ENCODE assay signal across 13 mouse cellular contexts in genomic region chr5:38505435-38505765, GRCm38 (mm10). TPM values are rescaled to one million over a fixed set of nuclear protein-coding genes. Genes with fewer than 3 reads are reported as not detected.
DNase-seq lines count a peak whose midpoint lies in the region; ATAC-seq and TF ChIP-seq lines count a peak whose summit lies in the region.
"Had no signal": no experiment of that assay in that cellular context is flagged by ENCODE, and none has a peak within 500 bp of the region (broad histone marks: within the 10 kb centered on the region; RNA-seq: fewer than 3 reads in every experiment).

No protein-coding gene starts in this region.

- no peaks in the 10 kb centered on the region for H3K4me1 ChIP-seq in lung, embryonic 16.5 days (replicated peaks; ENCODE audit: control insufficient read depth, insufficient read depth, low read length)
- peaks cover 91% of the 10 kb centered on the region for H3K4me1 ChIP-seq in liver, embryonic 13.5 days (replicated peaks)
- no peaks in the 10 kb centered on the region for H3K4me1 ChIP-seq in stomach, postnatal 0 days (replicated peaks; ENCODE audit: control insufficient read depth, insufficient read depth)
- H3K4me1 ChIP-seq: forebrain, embryonic 15.5 days had no signal

- H3K9me3 ChIP-seq in lung, embryonic 16.5 days (ENCODE audit: control insufficient read depth, low read length) = no peaks in the 10 kb centered on the region
- no peaks in the 10 kb centered on the region for H3K9me3 ChIP-seq in liver, embryonic 13.5 days (replicated peaks)
- H3K9me3 ChIP-seq in stomach, postnatal 0 days (ENCODE audit: control insufficient read depth, low read length) = no peaks in the 10 kb centered on the region
- H3K9me3 ChIP-seq: forebrain, embryonic 15.5 days had no signal

- no peaks in the 10 kb centered on the region for H3K36me3 ChIP-seq in lung, embryonic 16.5 days (ENCODE audit: control insufficient read depth, insufficient read depth, low read length)
- H3K36me3 ChIP-seq in liver, embryonic 13.5 days = no peaks in the 10 kb centered on the region
- no peaks in the 10 kb centered on the region for H3K36me3 ChIP-seq in stomach, postnatal 0 days (ENCODE audit: control insufficient read depth, insufficient read depth, low read length)
- H3K36me3 ChIP-seq: forebrain, embryonic 15.5 days had no signal

- peak; percentile 32 for DNase-seq in embryo, embryonic 10.5 days (ENCODE audit: low spot score)
- no peak for DNase-seq in embryo, embryonic 9.5 days (ENCODE audit: extremely low spot score)
- DNase-seq in lung, postnatal 14 days = no peak
- DNase-seq in liver, embryonic 13.5 days = peak; percentile 48
- DNase-seq in stomach, postnatal 0 days (ENCODE audit: low spot score) = no peak
- no peak for DNase-seq in spleen, adult 12 weeks (ENCODE audit: low spot score)
- DNase-seq in thymus, postnatal 25 days = no peak
- DNase-seq: kidney, adult 18-20 months; thymus, postnatal 4 days had no signal

- WGBS in lung, embryonic 16.5 days = 69% methylated on average over 3 of the region's 3 CpGs
- 16% methylated on average over 3 of the region's 3 CpGs for WGBS in liver, embryonic 13.5 days (ENCODE audit: insufficient replicate concordance)
- 58% methylated on average over 3 of the region's 3 CpGs for WGBS in stomach, postnatal 0 days

- H3K4me2 ChIP-seq in lung, embryonic 16.5 days (ENCODE audit: low read depth, low read length) = no peak overlapping the region
- peak overlapping the region; percentile 43 for H3K4me2 ChIP-seq in liver, embryonic 13.5 days
- no peak overlapping the region for H3K4me2 ChIP-seq in stomach, postnatal 0 days (replicated peaks; ENCODE audit: low read depth)
- H3K4me2 ChIP-seq: forebrain, embryonic 15.5 days had no signal

- no peaks in the 10 kb centered on the region for H3K27me3 ChIP-seq in lung, embryonic 16.5 days (ENCODE audit: control insufficient read depth, insufficient read depth, low read depth, low read length)
- no peaks in the 10 kb centered on the region for H3K27me3 ChIP-seq in liver, embryonic 13.5 days
- no peaks in the 10 kb centered on the region for H3K27me3 ChIP-seq in stomach, postnatal 0 days (ENCODE audit: control insufficient read depth, insufficient read depth, low read length)
- H3K27me3 ChIP-seq: forebrain, embryonic 15.5 days; megakaryocyte, embryonic 14.5 days had no signal

- peak; percentile 10; the same call in 1 of the 2 replicates for ATAC-seq in lung, embryonic 16.5 days (ENCODE audit: low read depth)
- ATAC-seq in liver, embryonic 13.5 days (ENCODE audit: low read depth) = peak; percentile 24
- ATAC-seq in stomach, postnatal 0 days (ENCODE audit: low FRiP score, low TSS enrichment) = 0 out of 2 replicates have a peak, but pooled peaks have one; percentile 16
- ATAC-seq: forebrain, embryonic 15.5 days had no signal

- TF ChIP-seq CTCF in stomach, postnatal 0 days (IDR thresholded peaks at IDR 0.05; ENCODE audit: low read depth) = no peak

- no peak overlapping the region for H3K27ac ChIP-seq in lung, embryonic 16.5 days (ENCODE audit: low read length)
- peak overlapping the region; percentile 95 for H3K27ac ChIP-seq in liver, embryonic 13.5 days
- no peak overlapping the region for H3K27ac ChIP-seq in stomach, postnatal 0 days (replicated peaks)
- H3K27ac ChIP-seq: forebrain, embryonic 15.5 days; left cerebral cortex, adult 2 months had no signal

- TF ChIP-seq EP300 in stomach, postnatal 0 days (optimal IDR thresholded peaks at IDR 0.05) = no peak

- no peak overlapping the region for H3K9ac ChIP-seq in lung, embryonic 16.5 days (ENCODE audit: low read length)
- peak overlapping the region; percentile 69 for H3K9ac ChIP-seq in liver, embryonic 13.5 days
- H3K9ac ChIP-seq in stomach, postnatal 0 days (ENCODE audit: low read length) = no peak overlapping the region
- H3K9ac ChIP-seq: forebrain, embryonic 15.5 days had no signal

- no peak overlapping the region for H3K4me3 ChIP-seq in lung, embryonic 16.5 days (ENCODE audit: low read length)
- no peak overlapping the region for H3K4me3 ChIP-seq in liver, embryonic 13.5 days (replicated peaks)
- H3K4me3 ChIP-seq in stomach, postnatal 0 days (ENCODE audit: low read depth, low read length) = no peak overlapping the region
- H3K4me3 ChIP-seq: forebrain, embryonic 15.5 days; left cerebral cortex, adult 2 months; megakaryocyte, embryonic 14.5 days had no signal

RNA-seq across cellular contexts. Expression of gene Slc2a9, which starts 2.5 kb away (rescaled TPM):
- polyA plus RNA-seq in lung, embryonic 16.5 days (2015; fragmentation: Nextera tagmentation; extraction: Ambion mirVana) = 1.2 and 2.4 TPM in 2 replicates
- polyA plus RNA-seq in liver, embryonic 13.5 days (2015; fragmentation: Nextera tagmentation; extraction: Ambion mirVana) = 0.80 and 0.88 TPM in 2 replicates
- polyA plus RNA-seq in stomach, postnatal 0 days (2015; fragmentation: Nextera tagmentation; extraction: Ambion mirVana) = 0.62 and 0.93 TPM in 2 replicates

RNA-seq across cellular contexts. Expression of gene Wdr1, which starts 57.6 kb away (rescaled TPM):
- 207 and 209 TPM in 2 replicates for polyA plus RNA-seq in lung, embryonic 16.5 days (2015; fragmentation: Nextera tagmentation; extraction: Ambion mirVana)
- 89.7 and 98.1 TPM in 2 replicates for polyA plus RNA-seq in liver, embryonic 13.5 days (2015; fragmentation: Nextera tagmentation; extraction: Ambion mirVana)
- polyA plus RNA-seq in stomach, postnatal 0 days (2015; fragmentation: Nextera tagmentation; extraction: Ambion mirVana) = 174 and 178 TPM in 2 replicates

Comparison
In these comparisons a context has a peak if more than half of its experiments do, and no peak if none do; other contexts are left out.
1. DNase-seq: peak in embryo, embryonic 10.5 days (single experiment) and liver, embryonic 13.5 days (single experiment); none in embryo, embryonic 9.5 days (single experiment), lung, postnatal 14 days (single experiment), stomach, postnatal 0 days (single experiment), spleen, adult 12 weeks (single experiment) and thymus, postnatal 25 days (single experiment).
2. Peak in every context shown above with its lines, with median percentiles within 50 percentile points of each other: ATAC-seq.